Mouse (Mus musculus): ENCODE results near the gene Grrp1. TPM values are rescaled to one million over a fixed set of nuclear protein-coding genes. Genes with fewer than 3 reads are reported as not detected.

The Grrp1 gene
- polyA plus RNA-seq, 1 experiment = 7.7 TPM

DNA sequence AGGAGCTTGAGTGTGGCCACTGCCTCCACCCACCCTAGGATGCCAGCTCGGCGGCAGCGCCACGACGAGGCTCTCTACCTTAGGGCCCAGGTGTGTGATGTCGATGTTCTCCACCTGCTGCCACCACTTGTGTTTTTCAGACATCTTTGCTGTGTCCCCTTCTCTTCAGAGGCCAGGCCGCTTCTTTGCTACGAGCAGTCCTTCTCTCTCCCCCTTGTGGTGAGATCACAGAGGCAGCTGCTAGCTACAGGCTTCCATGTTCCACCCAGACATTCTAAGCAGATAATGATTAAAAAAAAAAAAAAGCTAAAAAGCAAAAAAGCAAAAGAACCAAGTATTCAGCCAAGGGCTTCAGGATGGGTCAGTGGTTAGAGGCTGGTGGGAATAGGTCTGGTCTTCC is 26.7 kb downstream of the Grrp1 start, which contains the start of gene Catsper4:
Gene Catsper4 (minus strand): TSS at position 190 of the 400 bp plus-strand sequence.
- no peaks in the 10 kb centered on the region for H3K4me1 ChIP-seq (ENCODE audit: control insufficient read depth, insufficient read depth, low read length)
- no peak within 1 kb of the TSS for H3K27ac ChIP-seq (ENCODE audit: insufficient read depth, low read length)
- TF ChIP-seq CTCF (IDR thresholded peaks at IDR 0.05; ENCODE audit: extremely low read depth, insufficient read depth, low read length) (peak; percentile 21; the same call in 1 of the 2 replicates), POLR2A (IDR thresholded peaks at IDR 0.05; ENCODE audit: extremely low read depth, insufficient read depth, low read length) (no peak)
- no peak within 1 kb of the TSS for H3K4me3 ChIP-seq (ENCODE audit: insufficient read depth, low read length)

DNA sequence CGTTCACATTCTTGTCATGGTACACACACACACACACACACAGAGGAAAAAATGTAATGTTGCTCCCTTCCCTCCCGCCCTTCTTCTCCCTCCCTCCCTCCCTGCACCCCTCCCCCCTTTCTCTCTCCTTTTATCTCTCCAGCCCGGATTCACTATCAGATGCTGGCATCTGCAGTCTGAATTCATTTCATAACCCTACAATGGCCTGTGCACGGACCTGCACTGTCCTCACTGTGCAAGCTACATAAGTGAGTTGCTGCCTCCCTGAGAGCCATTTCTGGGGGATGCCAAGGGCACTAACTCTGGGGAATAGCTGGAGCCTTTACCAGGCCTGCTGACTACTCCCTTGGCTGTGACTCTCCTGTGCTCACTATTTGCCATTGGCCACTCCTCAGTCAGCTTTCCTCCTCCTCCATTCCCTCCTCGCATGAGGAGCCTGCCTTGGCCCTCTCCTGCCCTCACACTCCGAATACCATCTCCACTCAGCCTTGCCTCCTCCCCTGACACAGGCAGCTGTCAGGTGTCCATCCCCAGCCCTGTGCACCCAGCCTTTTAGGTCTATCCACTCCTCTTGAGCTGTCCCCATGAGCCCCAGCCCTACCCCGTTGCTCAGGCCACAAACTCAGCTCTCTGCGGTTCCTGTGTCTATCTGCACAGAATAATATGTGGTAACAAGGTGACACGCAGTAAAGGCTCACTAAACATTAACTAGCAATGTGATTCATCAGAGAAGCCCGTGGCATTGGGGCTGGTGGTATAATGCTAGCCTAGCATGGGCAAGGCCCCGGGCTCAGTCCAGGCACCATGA is 30.9 kb downstream of the Grrp1 start:
- no peaks in the 10 kb centered on the region for H3K4me1 ChIP-seq (ENCODE audit: control insufficient read depth, insufficient read depth, low read length)
- no peak overlapping the region for H3K27ac ChIP-seq (ENCODE audit: insufficient read depth, low read length)
- no peak overlapping the region for H3K4me3 ChIP-seq (ENCODE audit: insufficient read depth, low read length)
- TF ChIP-seq CTCF (IDR thresholded peaks at IDR 0.05; ENCODE audit: extremely low read depth, insufficient read depth, low read length) = no peak
- TF ChIP-seq POLR2A (IDR thresholded peaks at IDR 0.05; ENCODE audit: extremely low read depth, insufficient read depth, low read length) = no peak

DNA sequence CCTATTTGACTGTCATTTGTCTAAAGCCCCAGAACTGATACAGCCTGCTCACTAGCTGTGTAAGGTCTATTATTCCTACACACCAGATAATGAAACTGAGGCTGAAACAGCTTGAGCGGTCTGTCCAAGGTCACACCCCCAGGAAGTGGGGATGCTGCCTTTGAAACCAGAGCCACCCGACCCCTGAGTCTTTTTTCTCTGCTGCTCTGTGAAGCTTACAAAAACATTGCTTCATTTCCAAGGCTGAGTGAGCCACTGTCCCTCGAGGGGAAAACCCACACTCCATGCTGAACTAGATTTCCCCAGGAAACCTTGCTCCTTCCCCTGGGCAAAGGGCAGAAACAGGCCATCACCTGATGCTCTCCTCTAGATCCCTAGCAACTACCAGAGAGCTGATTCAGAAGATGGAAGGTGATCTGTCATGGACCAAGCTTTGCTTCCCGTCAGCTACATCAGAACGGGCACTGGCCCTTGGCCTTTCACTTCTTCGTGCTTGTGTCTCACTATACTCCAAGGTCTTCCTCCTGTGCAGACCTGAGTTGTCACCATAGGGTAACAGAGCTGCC is 47.3 kb downstream of the Grrp1 start:
- TF ChIP-seq POLR2A (IDR thresholded peaks at IDR 0.05; ENCODE audit: extremely low read depth, insufficient read depth, low read length) (no peak), CTCF (IDR thresholded peaks at IDR 0.05; ENCODE audit: extremely low read depth, insufficient read depth, low read length) (no peak)
- H3K4me1 ChIP-seq (ENCODE audit: control insufficient read depth, insufficient read depth, low read length) = no peaks in the 10 kb centered on the region
- H3K27ac ChIP-seq (ENCODE audit: insufficient read depth, low read length) = no peak overlapping the region
- H3K4me3 ChIP-seq (ENCODE audit: insufficient read depth, low read length) = no peak overlapping the region

DNA sequence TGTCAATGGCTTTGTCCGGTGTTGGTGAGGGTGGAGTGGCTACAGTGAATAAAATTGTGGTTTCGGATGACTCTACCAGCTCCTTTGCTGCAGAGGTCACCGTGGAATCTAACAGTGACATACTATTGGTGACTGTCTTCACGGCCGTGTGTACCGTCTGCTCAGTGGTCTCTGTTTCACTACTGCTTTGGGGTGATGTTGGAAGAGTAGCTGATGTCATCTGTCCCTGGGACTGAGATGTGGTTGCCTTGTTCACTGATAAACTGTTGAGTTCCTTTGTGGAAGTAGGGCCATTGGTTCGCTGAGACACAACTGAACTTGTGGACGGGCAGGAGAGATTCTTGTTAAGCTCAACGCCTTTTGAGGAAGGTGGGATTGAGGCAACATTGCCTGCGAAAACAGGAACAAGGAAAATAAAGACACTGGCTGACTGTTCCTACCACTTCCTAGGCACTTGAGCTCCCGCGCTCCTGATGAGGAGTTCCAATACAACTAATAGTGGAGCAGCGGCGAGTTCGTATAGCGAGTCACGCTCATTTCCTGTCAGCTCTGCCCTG is 50.5 kb downstream of the Grrp1 start:
- H3K4me1 ChIP-seq (ENCODE audit: control insufficient read depth, insufficient read depth, low read length) = no peaks in the 10 kb centered on the region
- H3K27ac ChIP-seq (ENCODE audit: insufficient read depth, low read length) = no peak overlapping the region
- no peak for TF ChIP-seq CTCF (IDR thresholded peaks at IDR 0.05; ENCODE audit: extremely low read depth, insufficient read depth, low read length)
- no peak for TF ChIP-seq POLR2A (IDR thresholded peaks at IDR 0.05; ENCODE audit: extremely low read depth, insufficient read depth, low read length)
- no peak overlapping the region for H3K4me3 ChIP-seq (ENCODE audit: insufficient read depth, low read length)

DNA sequence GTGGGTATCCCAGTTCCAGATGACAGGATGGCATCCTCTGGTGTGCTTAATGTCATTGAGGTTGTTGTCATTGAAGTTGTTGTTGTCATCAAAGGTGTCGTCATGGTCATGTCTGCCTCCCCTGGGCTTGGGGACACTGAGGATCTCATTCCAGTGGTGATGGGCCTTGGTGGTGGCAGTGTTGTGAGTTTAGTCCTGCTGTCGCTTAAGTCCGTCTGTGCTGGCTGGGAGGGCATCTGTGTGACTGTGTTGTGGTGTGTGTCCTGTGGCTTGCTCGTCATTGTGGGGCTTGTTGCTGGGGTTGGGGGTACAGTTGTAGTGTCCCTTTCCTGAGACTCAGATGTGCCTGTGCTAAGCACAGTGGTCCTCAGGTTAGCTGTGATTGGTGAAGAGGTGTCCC is 51.0 kb downstream of the Grrp1 start, which contains the start of gene Gm7534:
Gene Gm7534 (minus strand): TSS at position 101 of the 400 bp plus-strand sequence.
- Histone ChIP-seq H3K27ac (ENCODE audit: insufficient read depth, low read length) (no peak within 1 kb of the TSS), H3K4me3 (ENCODE audit: insufficient read depth, low read length) (no peak within 1 kb of the TSS), H3K4me1 (ENCODE audit: control insufficient read depth, insufficient read depth, low read length) (no peaks in the 10 kb centered on the region)
- TF ChIP-seq POLR2A (IDR thresholded peaks at IDR 0.05; ENCODE audit: extremely low read depth, insufficient read depth, low read length) = no peak
- no peak for TF ChIP-seq CTCF (IDR thresholded peaks at IDR 0.05; ENCODE audit: extremely low read depth, insufficient read depth, low read length)

Other genes with a start within 250 kb of the Grrp1 start
- not detected in 2 replicates for gene Lin28a, start 235.3 kb downstream of the Grrp1 start, polyA plus RNA-seq (2012; rRNA removed)
- not detected in 2 replicates for gene Zfp683, start 200.3 kb downstream of the Grrp1 start, polyA plus RNA-seq (2012; rRNA removed)
- 4.5 and 5.1 TPM in 2 replicates for gene Crybg2, start 193.3 kb downstream of the Grrp1 start, polyA plus RNA-seq (2012; rRNA removed)
- gene Cd52, start 159.0 kb downstream of the Grrp1 start, polyA plus RNA-seq (2012; rRNA removed) = 4.2 and 5.5 TPM in 2 replicates
- gene Ubxn11, start 151.5 kb downstream of the Grrp1 start, polyA plus RNA-seq (2012; rRNA removed) = 45.4 and 51.3 TPM in 2 replicates
- 487 and 489 TPM in 2 replicates for gene Sh3bgrl3, start 125.3 kb downstream of the Grrp1 start, polyA plus RNA-seq (2012; rRNA removed)
- gene Cep85, start 67.0 kb downstream of the Grrp1 start, polyA plus RNA-seq (2012; rRNA removed) = 16.0 and 22.2 TPM in 2 replicates
- gene Gm7534, start 51.1 kb downstream of the Grrp1 start, polyA plus RNA-seq (2012; rRNA removed) = not detected in 2 replicates
- 0.08 TPM in 1 of 2 replicates, not detected in the other for gene Catsper4, start 26.7 kb downstream of the Grrp1 start, polyA plus RNA-seq (2012; rRNA removed)
- 0.35 and 0.68 TPM in 2 replicates for gene Cnksr1, start 15.7 kb downstream of the Grrp1 start, polyA plus RNA-seq (2012; rRNA removed)
- not detected in 2 replicates for gene E130218I03Rik, start 10.4 kb downstream of the Grrp1 start, polyA plus RNA-seq (2012; rRNA removed)
- gene Zfp593, start 8.5 kb downstream of the Grrp1 start, polyA plus RNA-seq (2012; rRNA removed) = 12.0 and 13.5 TPM in 2 replicates
- gene Gm30191, start 7.2 kb downstream of the Grrp1 start, polyA plus RNA-seq (2012; rRNA removed) = not detected in 2 replicates
- gene Pdik1l, start 33.8 kb upstream of the Grrp1 start, polyA plus RNA-seq (2012; rRNA removed) = 8.9 and 9.1 TPM in 2 replicates
- 0.17 and 0.19 TPM in 2 replicates for gene Trim63, start 61.0 kb upstream of the Grrp1 start, polyA plus RNA-seq (2012; rRNA removed)
- 0.02 and 0.06 TPM in 2 replicates for gene Slc30a2, start 89.1 kb upstream of the Grrp1 start, polyA plus RNA-seq (2012; rRNA removed)
- gene Extl1, start 129.7 kb upstream of the Grrp1 start, polyA plus RNA-seq (2012; rRNA removed) = 49.2 and 52.7 TPM in 2 replicates
- gene Pafah2, start 142.2 kb upstream of the Grrp1 start, polyA plus RNA-seq (2012; rRNA removed) = 8.9 and 9.3 TPM in 2 replicates
- gene Stmn1, start 214.2 kb upstream of the Grrp1 start, polyA plus RNA-seq (2012; rRNA removed) = 901 and 956 TPM in 2 replicates
- gene Paqr7, start 242.6 kb upstream of the Grrp1 start, polyA plus RNA-seq (2012; rRNA removed) = 78.7 and 81.5 TPM in 2 replicates

Data from cortical plate, adult 2 months (tissue).